Mouse (Mus musculus) cerebral cortex, adult 2 months (tissue): Measurements from ENCODE around the gene Kif3b.

Experiments
- WGBS: fragments of 180-500 bp; shearing (Covaris S2); methylation state at CpG from one replicate; pipeline ENCODE4 v1.1.7; 2018; 5-methylcytosine and 5-hydroxymethylcytosine counted together

Gene Kif3b

DNA sequence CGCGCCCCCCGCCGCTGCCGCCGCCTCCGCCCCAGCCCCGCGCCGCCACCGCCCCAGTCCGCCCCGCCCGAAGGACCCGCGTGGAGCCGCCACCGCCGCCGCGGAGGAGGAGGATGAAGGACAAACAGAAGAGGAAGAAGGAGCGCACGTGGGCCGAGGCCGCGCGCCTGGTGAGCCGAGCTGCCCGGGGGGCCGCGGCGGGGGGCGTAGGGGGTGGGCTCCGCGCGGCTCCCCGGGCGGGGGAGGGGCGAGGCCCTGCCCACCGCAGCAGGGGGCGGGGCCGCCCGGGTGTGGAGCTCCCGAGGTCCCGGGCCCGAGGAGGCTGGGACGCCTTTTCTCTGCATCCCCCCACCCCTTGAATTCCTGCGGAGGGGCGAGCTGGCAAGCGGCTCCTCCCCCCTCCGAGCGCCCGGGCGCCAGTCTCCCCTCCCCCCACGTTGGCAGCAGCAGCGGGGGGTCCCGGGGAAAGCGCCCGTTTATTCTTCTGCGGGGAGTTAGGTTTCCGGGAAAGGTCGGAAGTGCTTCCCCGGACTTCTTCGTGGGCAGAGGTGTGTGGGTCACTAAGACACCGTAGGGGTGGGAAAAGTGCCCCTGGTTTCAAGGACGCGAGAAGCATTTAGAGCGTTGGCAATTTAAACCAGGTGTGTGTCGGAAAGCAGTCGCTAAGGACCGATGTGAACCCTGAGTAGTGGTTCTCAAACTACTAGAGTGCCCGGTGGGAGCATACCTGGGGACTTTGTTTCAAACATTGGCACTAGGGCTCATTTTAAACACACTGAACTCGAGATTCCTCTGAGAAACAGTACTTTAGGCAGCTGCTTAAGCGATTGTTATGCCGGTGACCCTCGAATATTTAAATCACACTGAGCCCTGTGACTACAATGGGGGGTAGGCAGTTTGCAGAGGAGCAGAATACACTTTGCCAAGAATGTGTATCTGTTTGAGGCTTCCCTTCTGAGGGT is 55.3 kb downstream of the Kif3b start:
- WGBS = 1% methylated on average over 74 of the region's 76 CpGs

DNA sequence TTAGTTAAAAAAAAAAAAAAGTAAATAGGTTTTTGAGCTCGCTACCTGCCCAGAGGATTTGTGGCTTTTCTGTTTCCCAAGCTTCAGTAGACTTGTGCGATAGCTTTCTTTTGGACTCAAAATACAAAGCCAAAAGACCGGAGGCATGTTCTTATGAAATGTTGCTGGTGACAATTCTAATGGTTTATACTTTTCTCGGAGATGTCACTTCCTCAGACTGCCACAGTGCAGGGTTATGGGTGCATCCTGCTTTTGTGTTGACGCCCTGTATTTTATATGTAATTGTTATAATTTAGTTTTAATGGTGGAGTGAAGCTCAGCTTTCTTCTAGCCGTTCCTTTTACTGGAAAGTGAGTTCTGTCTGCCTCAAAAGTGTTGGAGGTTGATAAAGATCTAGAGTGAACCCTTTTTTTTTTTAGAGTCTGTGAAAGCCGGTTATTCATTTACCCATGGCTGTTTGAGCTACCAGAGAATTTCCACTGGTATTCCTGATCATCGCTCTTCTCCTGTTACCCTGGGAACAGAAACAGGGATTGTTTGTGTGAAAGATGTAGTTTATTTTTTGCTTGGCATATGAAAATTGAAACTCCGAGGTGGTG is 56.1 kb downstream of the Kif3b start:
- 2% methylated on average over 9 of the region's 9 CpGs for WGBS

DNA sequence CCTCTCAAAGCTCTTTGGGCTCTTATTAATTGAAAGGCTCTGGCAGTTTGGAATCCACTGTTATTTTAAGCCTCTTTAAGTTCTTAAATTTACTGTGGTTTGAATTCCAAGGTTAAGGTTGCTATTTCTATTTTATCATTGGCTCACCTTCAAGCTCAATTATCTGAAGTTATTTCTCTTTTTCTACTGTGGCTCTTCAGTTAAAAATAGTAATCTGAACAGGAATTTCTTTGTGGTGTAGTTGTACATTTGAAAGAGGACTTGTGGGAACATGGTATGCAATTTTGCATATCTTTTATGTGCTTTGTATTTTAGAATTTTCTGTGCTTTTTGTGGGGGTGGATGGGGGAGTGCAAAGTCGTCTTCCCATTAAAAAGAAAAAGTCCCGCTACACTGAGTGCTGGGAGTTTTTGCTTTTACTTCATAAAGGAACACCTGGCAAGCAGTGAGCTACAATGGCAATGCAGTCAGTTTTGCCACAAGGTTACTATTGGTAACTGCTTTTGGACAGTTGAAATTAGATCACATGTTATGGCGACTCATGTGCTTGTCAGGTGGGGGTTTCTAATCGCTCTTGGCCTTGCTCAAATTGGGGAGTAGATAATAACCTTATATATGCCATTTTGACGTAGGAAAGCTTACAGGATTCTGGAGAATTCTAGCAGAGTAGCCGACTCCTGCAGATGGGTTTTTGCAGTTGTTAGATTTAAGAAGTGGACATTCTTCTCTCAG is 57.1 kb downstream of the Kif3b start:
- WGBS = 29% methylated on average over 6 of the region's 6 CpGs

DNA sequence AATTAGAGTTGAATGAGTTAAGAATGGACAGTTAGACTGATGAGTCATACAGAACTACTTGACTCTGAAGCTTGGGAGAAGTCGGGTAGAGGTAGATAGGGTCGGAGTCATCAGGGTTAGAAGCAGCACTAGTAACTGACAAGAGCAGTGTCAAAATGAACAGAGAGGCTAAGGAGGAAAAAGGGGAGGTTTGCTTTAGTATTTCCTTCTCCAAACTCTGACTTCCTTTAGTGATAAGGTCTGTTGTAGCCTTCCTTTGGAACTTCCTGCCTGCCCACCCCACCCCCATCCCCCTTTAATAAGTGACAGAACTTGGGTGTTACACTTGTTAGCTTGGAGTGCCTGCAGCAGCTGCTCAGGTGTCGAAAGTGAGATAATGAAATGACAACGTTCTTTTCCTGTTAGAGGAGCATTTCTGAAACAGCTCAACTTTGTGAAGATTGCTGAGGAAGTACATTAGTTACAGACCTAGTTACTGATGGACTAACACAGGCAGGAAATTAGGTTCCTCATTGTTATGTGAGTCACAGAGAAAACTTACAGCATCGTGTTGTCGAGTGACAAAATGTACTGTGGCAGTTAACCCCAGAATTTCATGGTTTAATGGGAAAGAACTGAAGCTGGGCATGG is 59.5 kb downstream of the Kif3b start:
- WGBS = 22% methylated on average over 6 of the region's 6 CpGs

DNA sequence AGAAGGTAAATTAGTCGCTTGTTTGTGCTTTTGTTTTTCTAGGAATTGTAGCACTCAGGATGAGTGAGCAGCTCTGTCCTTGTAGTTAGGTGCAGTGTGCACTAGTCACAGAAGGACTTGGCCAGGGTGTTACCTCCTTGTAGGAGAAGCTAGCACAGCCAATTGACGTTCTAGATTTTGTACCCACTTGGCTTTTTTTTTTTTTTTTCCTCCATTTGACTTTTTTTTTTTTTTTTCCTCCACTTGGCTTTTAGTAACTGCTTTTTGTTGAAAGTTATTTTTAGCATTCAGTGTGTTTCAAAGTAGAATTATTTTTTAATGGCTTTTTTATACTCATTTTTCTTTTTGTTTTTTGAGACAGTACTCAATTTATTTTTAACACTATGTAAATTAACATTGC is 63.4 kb downstream of the Kif3b start:
- WGBS = 59% methylated on average over 2 of the region's 2 CpGs

DNA sequence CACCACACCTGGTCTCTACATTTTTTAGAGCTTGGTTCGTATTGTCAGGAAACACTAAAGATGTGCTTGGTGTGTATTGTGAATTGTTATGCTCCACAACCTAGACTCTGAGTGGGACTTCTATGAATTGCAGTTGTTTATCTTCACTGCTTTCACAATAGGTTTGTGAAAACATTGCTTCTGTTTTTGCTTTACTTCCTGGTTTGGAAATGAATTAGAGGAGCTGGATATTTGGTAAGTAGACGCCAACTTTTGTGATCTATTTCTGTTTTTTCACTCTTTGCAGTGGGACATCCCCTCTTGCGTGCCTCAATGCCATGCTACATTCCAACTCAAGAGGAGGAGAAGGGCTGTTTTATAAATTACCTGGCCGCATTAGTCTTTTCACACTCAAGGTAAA is 65.6 kb downstream of the Kif3b start:
- 88% methylated on average over 4 of the region's 4 CpGs for WGBS

DNA sequence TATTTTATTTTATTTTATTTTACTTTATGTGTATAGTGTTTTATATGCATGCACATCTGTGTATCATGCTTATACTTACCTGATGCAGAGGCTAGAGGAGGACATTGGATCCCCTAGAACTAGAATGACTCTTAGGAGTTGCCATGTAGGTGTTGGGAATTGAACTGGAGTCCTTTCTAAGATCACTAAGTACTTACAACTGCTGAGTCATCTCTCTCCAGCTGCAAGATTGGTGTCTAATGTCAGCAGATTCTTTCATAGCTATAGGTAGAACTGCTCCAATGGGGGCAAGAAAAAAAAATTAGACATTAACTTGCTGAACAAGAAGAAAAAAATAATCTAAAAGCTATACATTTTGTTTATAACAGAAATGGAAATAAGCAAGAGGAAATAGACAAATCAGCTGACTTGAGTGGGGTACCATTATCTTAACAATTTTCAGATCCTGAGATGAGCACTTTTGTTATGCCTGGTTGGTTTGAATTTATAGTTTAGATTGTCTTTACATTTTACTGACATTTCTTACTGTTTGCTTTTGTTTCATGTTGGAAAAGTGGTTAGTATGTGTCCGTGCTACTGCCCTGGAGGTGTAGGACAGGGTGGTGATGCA is 70.0 kb downstream of the Kif3b start:
- WGBS = 100% methylated on average over 1 of the region's 1 CpGs

DNA sequence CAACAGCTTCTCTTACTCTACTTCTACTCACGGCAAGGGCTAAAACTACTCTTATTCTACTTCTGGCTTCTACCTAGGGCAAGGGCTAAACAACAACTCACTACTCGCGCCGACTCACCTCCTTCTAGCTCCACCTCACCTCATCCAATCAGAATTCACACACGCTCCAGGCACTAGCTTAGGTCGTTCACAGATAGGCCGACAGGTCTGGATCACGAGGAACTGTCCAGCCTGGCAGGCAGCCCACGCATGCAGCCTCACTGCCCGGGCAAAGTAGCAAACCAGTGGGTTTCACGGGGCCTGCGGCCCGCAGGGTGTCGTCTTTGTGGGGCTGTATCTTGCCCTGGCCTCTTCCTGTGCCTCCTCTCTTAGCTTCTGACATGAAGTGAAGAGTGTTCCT is 73.3 kb downstream of the Kif3b start:
- WGBS = 91% methylated on average over 14 of the region's 14 CpGs

DNA sequence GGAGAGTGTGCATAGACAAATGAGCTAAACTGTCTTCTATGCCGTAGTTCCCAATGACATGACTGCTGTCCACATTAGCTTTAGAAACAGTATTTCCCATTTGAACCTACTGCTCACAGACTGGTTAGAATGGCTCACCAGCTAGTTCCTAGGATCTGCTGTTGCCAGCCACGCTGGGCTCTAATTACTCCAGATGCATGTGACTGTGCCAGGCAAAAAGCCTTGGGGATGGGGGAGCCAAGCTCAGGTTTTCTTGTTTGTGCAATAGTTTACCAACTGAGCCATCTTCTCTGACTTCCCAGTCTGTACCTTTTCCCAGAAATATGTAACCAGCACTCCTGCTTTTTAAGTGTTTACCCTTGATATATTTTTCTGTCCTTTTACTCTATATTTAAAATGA is 84.2 kb downstream of the Kif3b start:
- 61% methylated on average over 2 of the region's 2 CpGs for WGBS

DNA sequence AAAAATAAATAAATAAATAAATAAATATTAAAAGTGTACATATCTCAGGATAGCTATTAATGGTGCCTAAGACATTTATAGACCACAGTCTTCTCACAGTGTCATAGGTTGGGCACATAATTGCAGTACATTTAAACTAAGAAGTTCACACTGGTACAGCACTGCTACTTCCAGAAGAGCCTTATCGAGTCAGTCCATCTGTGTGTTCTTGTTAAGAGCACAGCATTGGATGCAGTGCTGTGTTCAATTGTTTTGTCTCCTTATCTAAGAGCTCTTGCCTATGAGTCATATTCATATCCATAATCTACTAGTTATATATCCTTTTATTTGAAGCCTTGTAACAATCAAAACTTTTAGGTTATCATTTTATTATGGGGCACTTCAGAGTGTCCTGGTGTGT is 89.3 kb downstream of the Kif3b start:
- 72% methylated on average over 1 of the region's 1 CpGs for WGBS
